Mouse (Mus musculus): ENCODE data around the gene Mta1. TPM values are rescaled to one million over a fixed set of nuclear protein-coding genes. Genes with fewer than 3 reads are reported as not detected.

Mta1 gene
- total and polyA plus RNA-seq, 2 experiments from 2014 or later, result 13.6 to 59.3 TPM

GRCm38 (mm10) chr12:113133861-113134403 is 35.9 kb downstream of the Mta1 start:
- Histone ChIP-seq H3K9ac (no peak overlapping the region), H3K27me3 (ENCODE audit: insufficient read depth, low read length) (no peaks in the 10 kb centered on the region), H3K9me3 (ENCODE audit: low read length) (no peaks in the 10 kb centered on the region), H3K36me3 (ENCODE audit: insufficient read depth) (peaks cover 85% of the 10 kb centered on the region), H3K27ac (ENCODE audit: low read depth, low read length) (no peak overlapping the region), H3K4me3 (ENCODE audit: low read depth, low read length) (no peak overlapping the region), H3K4me2 (ENCODE audit: low read depth) (no peak overlapping the region), H3K4me1 (ENCODE audit: insufficient read depth) (no peaks in the 10 kb centered on the region)
- no peak for TF ChIP-seq CTCF (IDR thresholded peaks at IDR 0.05; ENCODE audit: low read depth)
- no peak for ATAC-seq
- 78% methylated on average over 5 of the region's 5 CpGs for WGBS
- DNase-seq, result no peak

DNA sequence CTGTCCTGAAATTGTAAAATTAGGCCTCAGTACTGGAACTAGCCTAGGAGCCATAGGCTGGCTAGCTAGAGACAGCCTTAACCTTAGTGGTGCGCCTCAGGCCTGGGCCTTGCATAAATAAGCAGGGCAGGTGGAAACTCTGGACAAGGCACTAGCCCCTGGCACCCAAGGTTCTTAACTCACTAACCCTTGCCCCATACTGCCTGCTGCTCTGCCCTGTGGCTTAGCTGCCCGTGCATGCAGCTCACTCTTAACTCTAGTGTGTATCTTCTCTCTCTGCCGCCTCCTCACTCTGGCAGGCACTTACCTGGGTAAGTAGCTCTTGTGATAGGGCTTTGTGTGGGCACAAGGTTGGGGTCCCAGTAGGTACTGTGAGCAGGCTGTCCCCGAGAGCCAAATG is 36.4 kb downstream of the Mta1 start:
- ATAC-seq, result no peak
- no peak for DNase-seq
- H3K9me3 ChIP-seq (ENCODE audit: low read length), result no peaks in the 10 kb centered on the region
- WGBS, result 96% methylated on average over 4 of the region's 4 CpGs
- H3K4me3 ChIP-seq (ENCODE audit: low read depth, low read length), result no peak overlapping the region
- no peak for TF ChIP-seq CTCF (IDR thresholded peaks at IDR 0.05; ENCODE audit: low read depth)
- no peaks in the 10 kb centered on the region for H3K27me3 ChIP-seq (ENCODE audit: insufficient read depth, low read length)
- H3K9ac ChIP-seq, result no peak overlapping the region
- no peak overlapping the region for H3K27ac ChIP-seq (ENCODE audit: low read depth, low read length)
- peaks cover 80% of the 10 kb centered on the region for H3K36me3 ChIP-seq (ENCODE audit: insufficient read depth)
- peaks cover 4% of the 10 kb centered on the region; the same call in 1 of the 2 replicates for H3K4me1 ChIP-seq (ENCODE audit: insufficient read depth)
- no peak overlapping the region for H3K4me2 ChIP-seq (ENCODE audit: low read depth)

DNA sequence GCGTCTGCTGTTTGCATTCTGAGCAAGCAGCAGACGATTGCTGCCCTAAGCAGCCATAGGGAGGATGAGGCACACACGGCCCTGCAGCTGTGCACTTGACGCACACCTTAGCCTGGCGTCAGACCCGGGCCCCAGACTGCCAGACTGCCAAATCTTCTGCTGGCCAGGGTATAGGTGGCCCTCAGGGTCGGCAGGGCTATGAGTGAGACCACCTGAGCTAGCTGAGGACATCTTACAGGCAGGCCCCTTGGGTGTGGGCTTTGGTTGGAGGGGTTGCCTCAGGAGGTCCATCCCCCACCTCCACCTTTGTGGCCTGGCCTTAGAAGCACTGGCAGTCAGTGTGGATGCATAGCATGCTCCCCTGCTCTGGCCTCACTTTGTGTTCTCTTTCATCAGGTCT is 37.3 kb downstream of the Mta1 start:
- Histone ChIP-seq H3K4me1 (ENCODE audit: insufficient read depth) (peaks cover 7% of the 10 kb centered on the region; the same call in 1 of the 2 replicates), H3K9me3 (ENCODE audit: low read length) (no peaks in the 10 kb centered on the region), H3K4me3 (ENCODE audit: low read depth, low read length) (no peak overlapping the region), H3K36me3 (ENCODE audit: insufficient read depth) (peaks cover 71% of the 10 kb centered on the region), H3K9ac (no peak overlapping the region), H3K27ac (ENCODE audit: low read depth, low read length) (no peak overlapping the region), H3K4me2 (ENCODE audit: low read depth) (no peak overlapping the region), H3K27me3 (ENCODE audit: insufficient read depth, low read length) (no peaks in the 10 kb centered on the region)
- ATAC-seq, result no peak
- DNase-seq, result no peak
- WGBS, result 92% methylated on average over 7 of the region's 7 CpGs
- no peak for TF ChIP-seq CTCF (IDR thresholded peaks at IDR 0.05; ENCODE audit: low read depth)

GRCm38 (mm10) chr12:113136492-113137020 is 38.5 kb downstream of the Mta1 start:
- Histone ChIP-seq H3K4me2 (ENCODE audit: low read depth) (no peak overlapping the region), H3K9ac (no peak overlapping the region), H3K27ac (ENCODE audit: low read depth, low read length) (no peak overlapping the region), H3K4me1 (ENCODE audit: insufficient read depth) (peaks cover 14% of the 10 kb centered on the region), H3K9me3 (ENCODE audit: low read length) (no peaks in the 10 kb centered on the region), H3K36me3 (ENCODE audit: insufficient read depth) (peaks cover 59% of the 10 kb centered on the region), H3K4me3 (ENCODE audit: low read depth, low read length) (no peak overlapping the region), H3K27me3 (ENCODE audit: insufficient read depth, low read length) (no peaks in the 10 kb centered on the region)
- peak; percentile 11; the same call in 1 of the 2 replicates for TF ChIP-seq CTCF (IDR thresholded peaks at IDR 0.05; ENCODE audit: low read depth)
- no peak for DNase-seq
- WGBS, result 79% methylated on average over 17 of the region's 17 CpGs
- ATAC-seq, result no peak

DNA sequence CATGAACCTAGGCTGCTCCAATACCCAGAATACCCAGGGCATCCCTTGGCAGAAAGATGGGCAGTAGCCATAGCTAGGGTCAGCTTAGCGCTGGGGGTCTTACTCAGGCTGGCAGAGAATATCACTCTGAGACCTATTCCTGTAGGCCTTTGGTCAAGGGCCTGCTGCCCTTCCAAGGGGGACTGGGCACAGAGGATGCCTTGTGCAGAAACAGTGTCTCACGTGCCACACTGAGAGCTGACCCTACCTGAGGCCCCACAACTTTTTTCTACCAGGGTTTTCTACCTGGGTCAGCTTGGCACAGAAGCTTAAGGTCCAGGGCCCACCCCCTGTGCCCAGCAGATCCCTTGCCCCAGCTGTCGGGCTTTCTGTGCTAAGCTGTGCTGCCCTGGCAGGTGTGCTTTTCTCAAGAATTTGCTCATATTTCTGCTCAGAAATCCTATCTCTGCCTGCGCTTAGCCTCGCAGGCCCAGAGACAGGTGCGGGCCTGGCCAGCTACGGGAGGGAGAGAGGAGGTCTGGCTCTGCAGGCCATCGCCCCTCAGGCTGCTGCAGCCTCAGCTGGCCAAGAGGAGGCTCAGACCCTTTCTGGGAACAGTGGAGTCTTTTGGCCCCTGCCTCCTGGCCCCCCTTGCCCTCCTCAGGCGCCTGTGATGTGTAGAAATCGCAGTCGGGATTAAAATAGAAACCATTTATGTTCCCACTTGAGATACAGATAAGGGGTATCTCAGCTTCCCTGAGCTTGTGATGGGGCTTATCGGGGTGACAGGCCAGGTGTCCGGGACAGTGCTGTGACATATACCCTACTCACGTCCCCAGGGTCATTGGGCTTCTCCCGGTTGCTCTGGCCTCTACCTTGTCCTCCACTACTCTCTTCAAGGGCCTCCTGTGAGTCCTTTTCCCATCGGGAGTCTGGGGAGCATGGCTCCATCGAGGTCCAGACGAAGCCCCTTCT is 39.5 kb downstream of the Mta1 start:
- Histone ChIP-seq H3K36me3 (ENCODE audit: insufficient read depth) (peaks cover 49% of the 10 kb centered on the region), H3K4me2 (ENCODE audit: low read depth) (no peak overlapping the region), H3K4me3 (ENCODE audit: low read depth, low read length) (no peak overlapping the region), H3K27ac (ENCODE audit: low read depth, low read length) (no peak overlapping the region), H3K27me3 (ENCODE audit: insufficient read depth, low read length) (no peaks in the 10 kb centered on the region), H3K9ac (no peak overlapping the region), H3K9me3 (ENCODE audit: low read length) (no peaks in the 10 kb centered on the region), H3K4me1 (ENCODE audit: insufficient read depth) (peaks cover 23% of the 10 kb centered on the region)
- 85% methylated on average over 18 of the region's 18 CpGs for WGBS
- DNase-seq (no peak), ATAC-seq (no peak)
- no peak for TF ChIP-seq CTCF (IDR thresholded peaks at IDR 0.05; ENCODE audit: low read depth)

- no peaks in the 10 kb centered on the region for H3K9me3 ChIP-seq (ENCODE audit: low read length)
- WGBS, result 78% methylated on average over 6 of the region's 6 CpGs
- H3K27me3 ChIP-seq (ENCODE audit: insufficient read depth, low read length), result no peaks in the 10 kb centered on the region
- H3K27ac ChIP-seq (ENCODE audit: low read depth, low read length), result no peak overlapping the region
- H3K9ac ChIP-seq, result no peak overlapping the region
- DNase-seq (no peak), ATAC-seq (no peak)
- H3K36me3 ChIP-seq (ENCODE audit: insufficient read depth), result peaks cover 42% of the 10 kb centered on the region
- H3K4me3 ChIP-seq (ENCODE audit: low read depth, low read length), result no peak overlapping the region
- H3K4me2 ChIP-seq (ENCODE audit: low read depth), result no peak overlapping the region
- peaks cover 29% of the 10 kb centered on the region for H3K4me1 ChIP-seq (ENCODE audit: insufficient read depth)
- TF ChIP-seq CTCF (IDR thresholded peaks at IDR 0.05; ENCODE audit: low read depth), result no peak
These were observed 40.2 kb downstream of the Mta1 start for GRCm38 (mm10) chr12:113138291-113138690.
